8 mouse cellular contexts compared by ENCODE assay signal in the genomic region with DNA sequence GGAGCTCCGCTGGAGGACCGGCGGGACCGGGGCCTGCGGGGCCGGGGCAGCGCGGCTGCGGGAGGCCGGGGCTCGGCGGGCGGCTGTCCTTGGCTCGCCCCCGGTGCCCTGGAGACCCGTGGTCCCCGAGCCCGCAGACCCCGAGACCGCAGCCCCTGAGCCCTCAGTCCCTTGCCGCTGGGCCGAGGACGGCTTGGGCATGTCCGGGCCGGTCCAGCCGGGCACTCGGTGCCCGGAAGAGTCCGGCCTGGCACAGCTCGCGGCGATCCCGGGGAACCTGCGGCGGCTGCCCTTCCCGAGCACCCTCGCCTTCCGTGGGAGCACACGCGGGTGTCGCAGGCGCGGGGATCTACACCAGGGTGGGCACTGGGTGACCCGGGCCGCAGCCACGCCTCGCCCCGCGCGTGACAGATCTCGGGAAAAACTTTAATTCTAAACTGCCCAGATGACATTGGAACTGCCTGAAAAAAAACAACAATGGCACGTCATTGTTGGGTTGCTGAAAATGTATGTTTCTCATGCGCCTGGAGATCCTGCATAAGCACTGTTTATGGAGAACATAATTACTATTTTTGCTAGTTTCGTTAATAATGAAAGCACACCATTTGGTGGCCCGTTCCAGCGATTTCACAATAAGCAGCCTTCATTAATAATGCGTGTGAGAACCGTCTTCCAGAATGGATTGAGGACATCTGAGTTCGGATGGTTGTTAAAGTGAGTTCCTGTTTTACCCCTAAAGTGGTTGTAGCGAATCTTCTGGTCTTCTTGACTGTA. TPM values are rescaled to one million over a fixed set of nuclear protein-coding genes. Genes with fewer than 3 reads are reported as not detected.
DNase-seq lines count a peak whose midpoint lies in the region; ATAC-seq and TF ChIP-seq lines count a peak whose summit lies in the region.

No protein-coding gene starts in this region.

- H3K9ac ChIP-seq in embryonic facial prominence, embryonic 13.5 days = peak overlapping the region; percentile 92
- H3K9ac ChIP-seq in liver, adult 2 months (ENCODE audit: low read depth, low read length) = peak overlapping the region; percentile 83

- peaks cover 13% of the 10 kb centered on the region; the same call in 1 of the 2 replicates for H3K79me2 ChIP-seq in liver, adult 2 months (ENCODE audit: control insufficient read depth, insufficient read depth, low read length)
- H3K79me2 ChIP-seq in myocyte (ENCODE audit: control insufficient read depth, insufficient read depth) = peaks cover 46% of the 10 kb centered on the region

- H3K36me3 ChIP-seq in heart, embryonic 10.5 days = peaks cover 3% of the 10 kb centered on the region; the same call in 1 of the 2 replicates
- no peaks in the 10 kb centered on the region for H3K36me3 ChIP-seq in embryonic facial prominence, embryonic 13.5 days
- no peaks in the 10 kb centered on the region for H3K36me3 ChIP-seq in hindbrain, embryonic 10.5 days
- no peaks in the 10 kb centered on the region for H3K36me3 ChIP-seq in liver, adult 2 months (ENCODE audit: control insufficient read depth, insufficient read depth, low read length)
- no peaks in the 10 kb centered on the region for H3K36me3 ChIP-seq in myocyte (ENCODE audit: control insufficient read depth, insufficient read depth)

- peak overlapping the region; percentile 99 for H3K4me3 ChIP-seq in heart, embryonic 10.5 days
- peak overlapping the region; percentile 86 for H3K4me3 ChIP-seq in embryonic facial prominence, embryonic 13.5 days
- H3K4me3 ChIP-seq in hindbrain, embryonic 10.5 days = peak overlapping the region; percentile 93
- H3K4me3 ChIP-seq in liver, adult 2 months (ENCODE audit: insufficient read depth, low read depth, low read length) = peak overlapping the region; percentile 82
- H3K4me3 ChIP-seq in myocyte = peak overlapping the region; percentile 46

- 1% methylated on average over 57 of the region's 60 CpGs for WGBS in heart, embryonic 10.5 days
- 2% methylated on average over 60 of the region's 60 CpGs for WGBS in embryonic facial prominence, embryonic 13.5 days
- 2% methylated on average over 58 of the region's 60 CpGs for WGBS in hindbrain, embryonic 10.5 days
- under 1% methylated on average over 60 of the region's 60 CpGs for WGBS in liver, adult 2 months

- DNase-seq in heart, embryonic 10.5 days (ENCODE audit: low spot score) = no peak
- no peak for DNase-seq in heart, postnatal 25 days (ENCODE audit: low spot score)
- DNase-seq in adrenal gland, adult 18-20 months (ENCODE audit: low spot score in 2 of 2) = peak; percentile 51 to 57
- peak; percentile 50 for DNase-seq in hindbrain, embryonic 10.5 days (ENCODE audit: low spot score)
- DNase-seq in liver, adult 2 months (ENCODE audit: extremely low read depth, low read depth, low spot score) = peak; percentile 61
- no peak for DNase-seq in T-cell, adult 2 months (ENCODE audit: low spot score)

- peak overlapping the region; percentile 85 for H3K4me2 ChIP-seq in embryonic facial prominence, embryonic 13.5 days
- peak overlapping the region; percentile 86 for H3K4me2 ChIP-seq in myocyte (ENCODE audit: low read depth)

- no peak for TF ChIP-seq CTCF in liver, adult 2 months (IDR thresholded peaks at IDR 0.05; ENCODE audit: low read depth, low read length)

- peaks cover 47% of the 10 kb centered on the region for H3K4me1 ChIP-seq in heart, embryonic 10.5 days
- peaks cover 11% of the 10 kb centered on the region for H3K4me1 ChIP-seq in embryonic facial prominence, embryonic 13.5 days
- H3K4me1 ChIP-seq in hindbrain, embryonic 10.5 days (replicated peaks) = peaks cover 24% of the 10 kb centered on the region
- H3K4me1 ChIP-seq in liver, adult 2 months (ENCODE audit: control insufficient read depth, insufficient read depth, low read length) = peaks cover 8% of the 10 kb centered on the region; the same call in 1 of the 2 replicates

- intact Hi-C loops in heart, postnatal 25 days (cut with DNase I) = loop anchor here (5.0 kb wide), 1 partner anchor 44 kb away; no protein-coding TSS in a partner anchor

- H3K9me3 ChIP-seq in heart, embryonic 10.5 days = no peaks in the 10 kb centered on the region
- no peaks in the 10 kb centered on the region for H3K9me3 ChIP-seq in embryonic facial prominence, embryonic 13.5 days
- no peaks in the 10 kb centered on the region for H3K9me3 ChIP-seq in hindbrain, embryonic 10.5 days

- no peaks in the 10 kb centered on the region for H3K27me3 ChIP-seq in heart, embryonic 10.5 days (ENCODE audit: insufficient read depth, poor library complexity, severe bottlenecking)
- peaks cover 6% of the 10 kb centered on the region; the same call in 1 of the 2 replicates for H3K27me3 ChIP-seq in embryonic facial prominence, embryonic 13.5 days
- peaks cover 3% of the 10 kb centered on the region; the same call in 1 of the 2 replicates for H3K27me3 ChIP-seq in hindbrain, embryonic 10.5 days (ENCODE audit: insufficient read depth, poor library complexity, severe bottlenecking)
- H3K27me3 ChIP-seq in liver, adult 2 months (ENCODE audit: control insufficient read depth, insufficient read depth, low read length) = no peaks in the 10 kb centered on the region
- H3K27me3 ChIP-seq in myocyte (ENCODE audit: control insufficient read depth, insufficient read depth, insufficient read length) = no peaks in the 10 kb centered on the region

- TF ChIP-seq POLR2A in liver, adult 2 months (IDR thresholded peaks at IDR 0.05; ENCODE audit: extremely low read depth, insufficient read depth, low read length) = no peak
- no peak for TF ChIP-seq POLR2A in myocyte (IDR thresholded peaks at IDR 0.05; ENCODE audit: insufficient read length, low read depth)

- peak; percentile 67 for ATAC-seq in embryonic facial prominence, embryonic 13.5 days (ENCODE audit: insufficient number of reproducible peaks, insufficient read depth, low FRiP score, low TSS enrichment, low read depth)

- H3ac ChIP-seq in myocyte (ENCODE audit: control insufficient read depth, insufficient read length) = peak overlapping the region; percentile 70

- peak overlapping the region; percentile 99 for H3K27ac ChIP-seq in heart, embryonic 10.5 days
- H3K27ac ChIP-seq in embryonic facial prominence, embryonic 13.5 days = no peak overlapping the region; the same call in 1 of the 2 replicates
- peak overlapping the region; percentile 95 for H3K27ac ChIP-seq in hindbrain, embryonic 10.5 days
- H3K27ac ChIP-seq in liver, adult 2 months (replicated peaks; ENCODE audit: insufficient read depth, low read depth, low read length) = peak overlapping the region; percentile 28

TF ChIP-seq in myocyte, 11 proteins besides CTCF, POLR2A, EP300 and RAD21:
- TF ChIP-seq POLR2AphosphoS2 (IDR thresholded peaks at IDR 0.05; ENCODE audit: insufficient read length, low read depth) = no peak
- peak; percentile 77 for TF ChIP-seq CEBPB (IDR thresholded peaks at IDR 0.05; ENCODE audit: insufficient read depth, poor library complexity, severe bottlenecking)

RNA-seq across cellular contexts. Expression of gene Map3k20, which starts 0.6 kb away (rescaled TPM):
- 27.9 and 60.5 TPM in 2 replicates for polyA plus RNA-seq in heart, embryonic 10.5 days (2016; fragmentation: Nextera tagmentation; extraction: Ambion mirVana)
- 100 to 1,000 TPM; 271 to 291 TPM for total RNA-seq in heart, postnatal 25 days (2021)
- 10 to 100 TPM; 29.5 to 40.1 TPM for total RNA-seq in adrenal gland, adult 18-20 months (2021)
- 17.6 and 19.7 TPM in 2 replicates for polyA plus RNA-seq in embryonic facial prominence, embryonic 13.5 days (2015; fragmentation: Nextera tagmentation; extraction: Ambion mirVana)
- polyA plus RNA-seq in hindbrain, embryonic 10.5 days (2016; fragmentation: Nextera tagmentation; extraction: Ambion mirVana) = 7.4 and 9.4 TPM in 2 replicates
- 11.8 TPM in 2 replicates for total RNA-seq in liver, adult 2 months (2014; rRNA removed)
- 4.5 and 4.6 TPM in 2 replicates for polyA plus RNA-seq in liver, adult 2 months (2012; rRNA removed)
- 13.7 TPM for polyA plus RNA-seq in myocyte (2012; fragmentation: generic; extraction: Trizol)

Comparison
In these comparisons a context has a peak if more than half of its experiments do, and no peak if none do; other contexts are left out.
1. DNase-seq: peak in adrenal gland, adult 18-20 months (2 of 2), hindbrain, embryonic 10.5 days (single experiment) and liver, adult 2 months (single experiment); none in heart, embryonic 10.5 days (single experiment), heart, postnatal 25 days (single experiment) and T-cell, adult 2 months (single experiment).
2. H3K4me3 ChIP-seq: peak in every context shown above with its lines; median percentile 99 in heart, embryonic 10.5 days; 93 in hindbrain, embryonic 10.5 days; 86 in embryonic facial prominence, embryonic 13.5 days; 82 in liver, adult 2 months; 46 in myocyte.